9 mouse cellular contexts compared by ENCODE assay signal in the genomic region with DNA sequence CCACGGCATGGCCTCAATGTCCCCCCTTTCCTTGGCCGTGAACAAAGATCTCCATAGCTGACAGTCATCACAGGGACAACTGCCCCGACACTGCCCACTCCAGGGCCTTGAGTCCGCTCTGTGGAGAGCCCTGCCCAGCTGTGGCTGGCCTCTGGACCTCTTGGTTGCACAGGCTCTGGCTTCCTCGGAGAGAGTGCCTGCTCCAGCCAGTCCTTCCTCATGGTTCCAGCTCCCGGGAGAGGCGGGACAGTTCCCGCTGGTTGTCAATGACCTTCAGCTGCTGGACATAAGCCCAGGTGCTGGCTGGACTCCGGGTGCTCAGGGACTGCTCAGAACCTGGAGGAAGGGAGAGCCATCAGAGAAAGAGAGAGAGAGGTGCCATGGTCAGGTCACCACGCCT. TPM values are rescaled to one million over a fixed set of nuclear protein-coding genes. Genes with fewer than 3 reads are reported as not detected.
A peak's percentile ranks its signal among the peaks of the same experiment; 100 is the strongest.
DNase-seq lines count a peak whose midpoint lies in the region; ATAC-seq and TF ChIP-seq lines count a peak whose summit lies in the region.
"Had no signal": no experiment of that assay in that cellular context is flagged by ENCODE, and none has a peak within 500 bp of the region (broad histone marks: within the 10 kb centered on the region; RNA-seq: fewer than 3 reads in every experiment).

No protein-coding gene starts in this region.

- no peak for ATAC-seq in kidney, embryonic 16.5 days (ENCODE audit: low FRiP score, low TSS enrichment)

- H3K4me2 ChIP-seq in kidney, embryonic 16.5 days (replicated peaks; ENCODE audit: low read depth, low read length): no peak overlapping the region
- H3K4me2 ChIP-seq: limb, embryonic 12.5 days had no signal

- intact Hi-C loops in left cerebral cortex, postnatal 36 days (cut with DNase I): no loop called here

- peaks cover 3% of the 10 kb centered on the region for H3K4me1 ChIP-seq in kidney, embryonic 16.5 days (ENCODE audit: insufficient read depth, low read length)
- peaks cover 22% of the 10 kb centered on the region for H3K4me1 ChIP-seq in kidney, adult 2 months (ENCODE audit: control insufficient read depth, insufficient read depth, low read length)

- DNase-seq in kidney, adult 18-20 months: peak; percentile 82
- DNase-seq in MN1 (ENCODE audit: low spot score): peak; percentile 62
- DNase-seq in gastrocnemius, postnatal 10 days: peak; percentile 51
- peak; percentile 95 for DNase-seq in kidney, adult 2 months
- DNase-seq in testis, postnatal 10 days (ENCODE audit: low spot score): peak; percentile 80
- DNase-seq in yolk sac, embryonic 10.5 days (ENCODE audit: low spot score): no peak
- no peak for DNase-seq in left cerebral cortex, postnatal 36 days (ENCODE audit: low spot score in 2 of 2)

- H3K9me3 ChIP-seq in kidney, embryonic 16.5 days (ENCODE audit: low read length): no peaks in the 10 kb centered on the region
- H3K9me3 ChIP-seq: limb, embryonic 12.5 days had no signal

- WGBS in kidney, embryonic 16.5 days: 59% methylated on average over 10 of the region's 10 CpGs
- WGBS in kidney, adult 2 months: 26% methylated on average over 10 of the region's 10 CpGs

- TF ChIP-seq CTCF in kidney, adult 2 months (conservative IDR thresholded peaks at IDR 0.05; ENCODE audit: insufficient read depth, insufficient read length, low read depth, low read length): no peak

- no peak for TF ChIP-seq POLR2A in kidney, adult 2 months (IDR thresholded peaks at IDR 0.05; ENCODE audit: low read depth, low read length)

- H3K27ac ChIP-seq in kidney, embryonic 16.5 days (ENCODE audit: low read length): no peak overlapping the region
- peak overlapping the region; percentile 14 for H3K27ac ChIP-seq in kidney, adult 2 months (ENCODE audit: insufficient read depth, low read depth, low read length)
- H3K27ac ChIP-seq: limb, embryonic 12.5 days had no signal

- peaks cover 28% of the 10 kb centered on the region; the same call in 1 of the 2 replicates for H3K36me3 ChIP-seq in kidney, embryonic 16.5 days (ENCODE audit: insufficient read depth, low read length)
- peaks cover 16% of the 10 kb centered on the region for H3K36me3 ChIP-seq in kidney, adult 2 months (ENCODE audit: control insufficient read depth, insufficient read depth, low read length)
- H3K36me3 ChIP-seq: limb, embryonic 12.5 days had no signal

- H3K9ac ChIP-seq in kidney, embryonic 16.5 days (replicated peaks; ENCODE audit: low read length): no peak overlapping the region
- H3K9ac ChIP-seq: limb, embryonic 12.5 days had no signal

- no peaks in the 10 kb centered on the region for H3K27me3 ChIP-seq in kidney, embryonic 16.5 days (ENCODE audit: insufficient read depth, low read length)
- H3K27me3 ChIP-seq in kidney, adult 2 months (replicated peaks; ENCODE audit: control insufficient read depth, insufficient read depth, low read length): no peaks in the 10 kb centered on the region
- H3K27me3 ChIP-seq: limb, embryonic 12.5 days had no signal

- H3K4me3 ChIP-seq in kidney, embryonic 16.5 days (ENCODE audit: low read length): no peak overlapping the region
- no peak overlapping the region for H3K4me3 ChIP-seq in kidney, adult 2 months (ENCODE audit: insufficient read depth, low read depth, low read length)
- H3K4me3 ChIP-seq: limb, embryonic 12.5 days had no signal

RNA-seq across cellular contexts. Expression of gene Endou, which starts 14.2 kb away (rescaled TPM):
- 0.45 and 0.60 TPM in 2 replicates for polyA plus RNA-seq in kidney, embryonic 16.5 days (2015; fragmentation: Nextera tagmentation; extraction: Ambion mirVana)
- total RNA-seq in gastrocnemius, postnatal 10 days (2021): under 1 TPM; 0.56 to 0.82 TPM
- 2.4 and 2.9 TPM in 2 replicates for polyA plus RNA-seq in kidney, adult 2 months (2012; rRNA removed)
- 1 to 10 TPM; 2.8 to 2.9 TPM for total RNA-seq in left cerebral cortex, postnatal 36 days (2021)

RNA-seq across cellular contexts. Expression of gene Rapgef3, which starts 22.4 kb away (rescaled TPM):
- polyA plus RNA-seq in kidney, embryonic 16.5 days (2015; fragmentation: Nextera tagmentation; extraction: Ambion mirVana): 36.3 and 36.4 TPM in 2 replicates
- 1 to 10 TPM; 7.4 to 8.5 TPM for total RNA-seq in gastrocnemius, postnatal 10 days (2021)
- 136 and 184 TPM in 2 replicates for polyA plus RNA-seq in kidney, adult 2 months (2012; rRNA removed)
- total RNA-seq in left cerebral cortex, postnatal 36 days (2021): 10 to 100 TPM; 35.7 to 52.9 TPM

RNA-seq across cellular contexts. Expression of gene Slc48a1, which starts 33.0 kb away (rescaled TPM):
- 81.7 and 81.9 TPM in 2 replicates for polyA plus RNA-seq in kidney, embryonic 16.5 days (2015; fragmentation: Nextera tagmentation; extraction: Ambion mirVana)
- total RNA-seq in gastrocnemius, postnatal 10 days (2021): 10 to 100 TPM; 34.5 to 42.6 TPM
- polyA plus RNA-seq in kidney, adult 2 months (2012; rRNA removed): 182 and 203 TPM in 2 replicates
- total RNA-seq in left cerebral cortex, postnatal 36 days (2021): 100 to 1,000 TPM; 165 to 196 TPM

RNA-seq across cellular contexts. Expression of gene Rpap3, which starts 39.7 kb away (rescaled TPM):
- polyA plus RNA-seq in kidney, embryonic 16.5 days (2015; fragmentation: Nextera tagmentation; extraction: Ambion mirVana): 31.0 and 33.0 TPM in 2 replicates
- 10 to 100 TPM; 10.2 to 13.2 TPM for total RNA-seq in gastrocnemius, postnatal 10 days (2021)
- 4.9 and 6.9 TPM in 2 replicates for polyA plus RNA-seq in kidney, adult 2 months (2012; rRNA removed)
- 10 to 100 TPM; 27.1 to 28.2 TPM for total RNA-seq in left cerebral cortex, postnatal 36 days (2021)

Comparison
In these comparisons a context has a peak if more than half of its experiments do, and no peak if none do; other contexts are left out.
1. DNase-seq: peak in kidney, adult 18-20 months (single experiment), MN1 (single experiment), gastrocnemius, postnatal 10 days (single experiment), kidney, adult 2 months (single experiment) and testis, postnatal 10 days (single experiment); none in yolk sac, embryonic 10.5 days (single experiment) and left cerebral cortex, postnatal 36 days (0 of 2).